Mouse (Mus musculus) bone marrow macrophage, adult 2 months (primary cell): Measurements from ENCODE around the gene Hira.

Source experiments
- CTCF ChIP-seq: IDR thresholded peaks from 2 replicates; pipeline ENCODE4 v1.5.1; 2012; ENCODE audit warnings: low read depth, mild to moderate bottlenecking, low read length, moderate library complexity
- POLR2A ChIP-seq: IDR thresholded peaks from 2 replicates; pipeline ENCODE4 v1.6.1; 2012; ENCODE audit warnings: mild to moderate bottlenecking, low read depth, low read length, borderline replicate concordance

GRCm38 (mm10) chr16:18829102-18829501 is 47.7 kb upstream of the Hira start:
- TF ChIP-seq POLR2A = no peak
- no peak for TF ChIP-seq CTCF
